Mouse (Mus musculus): ENCODE results near the gene Capn5. TPM values are rescaled to one million over a fixed set of nuclear protein-coding genes. Genes with fewer than 3 reads are reported as not detected.

Gene Capn5
- polyA plus RNA-seq (2012) = 13.2 and 24.5 TPM in 2 replicates

GRCm38 (mm10) chr7:98177929-98178559 is at the start of gene Capn5:
Gene Capn5 (minus strand): TSS chr7:98178274.

GRCm38 (mm10) chr7:98199381-98199780 is 21.3 kb upstream of the Capn5 start, which contains the start of gene B3gnt6:
Gene B3gnt6 (minus strand): TSS chr7:98199481.

GRCm38 (mm10) chr7:98145402-98145801 is 32.7 kb downstream of the Capn5 start, which contains the start of gene Omp:
Gene Omp (minus strand): TSS chr7:98145502.

GRCm38 (mm10) chr7:98119179-98119960 is 58.7 kb downstream of the Capn5 start, which contains the start of gene Myo7a:
Gene Myo7a (minus strand): TSS chr7:98119524.

Other genes starting within 250 kb of the Capn5 start
- gene Myo7a, start 58.8 kb downstream of the Capn5 start, polyA plus RNA-seq (2012) = 20.9 and 25.7 TPM in 2 replicates
- gene Omp, start 32.8 kb downstream of the Capn5 start, polyA plus RNA-seq (2012) = 0.11 and 0.40 TPM in 2 replicates
- gene B3gnt6, start 21.2 kb upstream of the Capn5 start, polyA plus RNA-seq (2012) = 0.17 and 0.26 TPM in 2 replicates
- gene Acer3, start 142.9 kb upstream of the Capn5 start, polyA plus RNA-seq (2012) = 8.5 and 10.2 TPM in 2 replicates
- 0.13 and 0.21 TPM in 2 replicates for gene Tsku, start 183.1 kb upstream of the Capn5 start, polyA plus RNA-seq (2012)

Measured in megakaryocyte-erythroid progenitor cell, adult 5 weeks (primary cell).